Mouse (Mus musculus) forebrain, postnatal 0 days (tissue): Measurements from ENCODE around the gene Pan3. TPM values are rescaled to one million over a fixed set of nuclear protein-coding genes. Genes with fewer than 3 reads are reported as not detected.
A peak's percentile ranks its signal among the peaks of the same experiment; 100 is the strongest.

Experiments
- ATAC-seq: fragments of 200-750 bp; cut with Nextera tagmentation; 2 replicates; pipeline ENCODE4 v1.8.0; 2017; ENCODE audit warnings: mild to moderate bottlenecking, moderate library complexity
- DNase-seq: peaks from one replicate; pipeline ENCODE4 v3.0.0-alpha.2; 2015
- H3K27ac ChIP-seq: fragments of 300-500 bp; sonication (generic); 2 replicates; pipeline ENCODE4 v1.5.1; 2014; ENCODE audit warnings: low read depth, mild to moderate bottlenecking, antibody characterized with exemption, low read length, moderate library complexity, mixed read lengths
- H3K27me3 ChIP-seq: fragments of 300-500 bp; sonication (generic); 2 replicates; pipeline ENCODE4 v1.6.1; 2014; ENCODE audit warnings: mild to moderate bottlenecking, low read length, mixed read lengths; ENCODE audit not compliant: insufficient read depth
- H3K36me3 ChIP-seq: fragments of 300-500 bp; sonication (generic); 2 replicates; pipeline ENCODE4 v1.6.1; 2014; ENCODE audit warnings: mild to moderate bottlenecking, moderate library complexity; ENCODE audit not compliant: insufficient read depth
- H3K4me1 ChIP-seq: fragments of 300-500 bp; sonication (generic); 2 replicates; pipeline ENCODE4 v1.6.1; 2014; ENCODE audit warnings: antibody characterized with exemption; ENCODE audit not compliant: insufficient read depth
- H3K4me2 ChIP-seq: fragments of 300-500 bp; sonication (generic); 2 replicates; pipeline ENCODE4 v1.6.1; 2014; ENCODE audit warnings: low read depth, mild to moderate bottlenecking, moderate library complexity
- H3K4me3 ChIP-seq: fragments of 300-500 bp; sonication (generic); 2 replicates; pipeline ENCODE4 v1.5.1; 2014; ENCODE audit warnings: low read depth, low read length, mixed read lengths
- H3K9ac ChIP-seq: fragments of 300-500 bp; sonication (generic); 2 replicates; pipeline ENCODE4 v1.6.1; 2014; ENCODE audit warnings: mild to moderate bottlenecking
- H3K9me3 ChIP-seq: fragments of 300-500 bp; sonication (generic); 2 replicates; pipeline ENCODE4 v1.6.1; 2016; ENCODE audit warnings: low read length
- CTCF ChIP-seq: sonication (generic); IDR thresholded peaks from 2 replicates; pipeline ENCODE4 v1.5.1; 2016; ENCODE audit warnings: antibody characterized with exemption, control low read depth, low read depth
- WGBS: fragments of 180-500 bp; shearing (Covaris S2); extraction: QIAGEN DNeasy Blood & Tissue Kit; methylation state at CpG from one replicate; pipeline ENCODE4 v1.1.7; 2014; 5-methylcytosine and 5-hydroxymethylcytosine counted together
- polyA plus RNA-seq: library from polyadenylated mRNA; unstranded; fragments of >200 nt; fragmentation: Nextera tagmentation; extraction: Ambion mirVana; gene quantifications from 2 replicates; pipeline ENCODE4 v1.2.1, GENCODE M21; 2015
- total RNA-seq: library from RNA; depleted of rRNA; stranded (reverse); fragments of >200 nt; gene quantifications from 2 replicates; pipeline ENCODE4 v1.2.3, GENCODE M21; 2014

Pan3 gene
- total and polyA plus RNA-seq, 2 experiments from 2014 or later, result 52.6 to 68.0 TPM

DNA sequence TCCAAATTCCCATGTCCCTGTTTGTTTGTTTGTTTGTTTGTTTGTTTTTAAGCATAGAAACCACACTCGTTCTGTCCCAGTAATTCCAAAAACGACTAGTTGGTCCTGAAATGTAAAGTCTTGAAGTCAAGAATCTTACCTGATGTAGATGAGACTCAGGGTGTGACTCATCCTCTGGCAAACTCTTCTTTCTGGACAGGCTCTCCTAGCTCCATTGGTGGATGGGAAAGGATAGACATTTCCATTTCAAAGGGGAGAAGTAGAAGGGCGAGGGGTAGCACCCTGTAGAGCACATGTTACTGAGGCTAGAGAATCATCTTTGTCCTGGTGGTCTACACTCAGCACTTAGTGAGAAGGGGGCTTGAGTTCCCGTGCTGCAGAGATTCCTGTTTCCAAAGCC lies 12.8 kb downstream of the Pan3 start:
- ATAC-seq (no peak), DNase-seq (no peak)
- H3K9me3 ChIP-seq, result no peaks in the 10 kb centered on the region
- H3K9ac ChIP-seq, result no peak overlapping the region
- no peak overlapping the region for H3K4me3 ChIP-seq
- H3K4me1 ChIP-seq, result peaks cover 9% of the 10 kb centered on the region; the same call in 1 of the 2 replicates
- no peak overlapping the region for H3K27ac ChIP-seq
- no peaks in the 10 kb centered on the region for H3K36me3 ChIP-seq
- no peaks in the 10 kb centered on the region for H3K27me3 ChIP-seq
- no peak overlapping the region for H3K4me2 ChIP-seq
- WGBS, result 72% methylated on average over 4 of the region's 4 CpGs
- TF ChIP-seq CTCF, result no peak

DNA sequence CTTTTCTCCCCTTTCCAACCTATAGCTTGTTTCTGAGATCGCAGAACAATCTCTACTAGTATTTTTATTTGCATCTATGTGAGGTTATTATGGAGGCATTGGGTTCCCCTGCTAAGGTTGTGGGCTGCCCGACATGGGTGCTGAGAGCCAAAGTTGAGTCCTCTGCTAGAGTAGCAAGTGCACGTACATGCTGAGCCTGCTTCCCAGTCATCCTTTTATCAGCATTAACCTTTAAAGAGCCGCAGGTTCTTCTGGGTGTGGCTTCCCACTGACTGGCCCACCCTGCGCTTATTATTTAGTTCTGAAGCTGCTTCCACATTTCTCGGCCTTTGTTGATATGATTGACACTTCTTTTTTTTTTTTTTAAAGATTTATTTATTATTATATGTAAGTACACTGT lies 14.3 kb downstream of the Pan3 start:
- Histone ChIP-seq H3K9me3 (no peaks in the 10 kb centered on the region), H3K4me2 (no peak overlapping the region), H3K9ac (no peak overlapping the region), H3K36me3 (no peaks in the 10 kb centered on the region), H3K4me3 (no peak overlapping the region), H3K4me1 (peaks cover 5% of the 10 kb centered on the region; the same call in 1 of the 2 replicates), H3K27ac (no peak overlapping the region), H3K27me3 (no peaks in the 10 kb centered on the region)
- 88% methylated on average over 6 of the region's 6 CpGs for WGBS
- DNase-seq, result no peak
- no peak for TF ChIP-seq CTCF
- ATAC-seq, result no peak

GRCm38 (mm10) chr5:147444757-147445156 lies 14.8 kb downstream of the Pan3 start:
- 82% methylated on average over 2 of the region's 2 CpGs for WGBS

GRCm38 (mm10) chr5:147445252-147445651 lies 15.3 kb downstream of the Pan3 start:
- Histone ChIP-seq H3K9ac (no peak overlapping the region), H3K27ac (no peak overlapping the region), H3K4me1 (peaks cover 5% of the 10 kb centered on the region; the same call in 1 of the 2 replicates), H3K4me3 (no peak overlapping the region), H3K9me3 (no peaks in the 10 kb centered on the region), H3K4me2 (no peak overlapping the region), H3K36me3 (no peaks in the 10 kb centered on the region), H3K27me3 (no peaks in the 10 kb centered on the region)
- TF ChIP-seq CTCF, result no peak
- DNase-seq (no peak), ATAC-seq (peak; percentile 60; the same call in 1 of the 2 replicates)
- WGBS, result 75% methylated on average over 4 of the region's 4 CpGs

More at GRCm38 (mm10) chr5:147444757-147445156, 14.8 kb downstream of the Pan3 start:
- no peak overlapping the region for H3K4me2 ChIP-seq
- no peak overlapping the region for H3K4me3 ChIP-seq
- H3K4me1 ChIP-seq, result peaks cover 5% of the 10 kb centered on the region; the same call in 1 of the 2 replicates
- no peak overlapping the region for H3K9ac ChIP-seq
- no peaks in the 10 kb centered on the region for H3K36me3 ChIP-seq
- no peak for ATAC-seq
- DNase-seq, result no peak
- no peak for TF ChIP-seq CTCF
- H3K9me3 ChIP-seq, result no peaks in the 10 kb centered on the region
- no peaks in the 10 kb centered on the region for H3K27me3 ChIP-seq
- H3K27ac ChIP-seq, result no peak overlapping the region

DNA sequence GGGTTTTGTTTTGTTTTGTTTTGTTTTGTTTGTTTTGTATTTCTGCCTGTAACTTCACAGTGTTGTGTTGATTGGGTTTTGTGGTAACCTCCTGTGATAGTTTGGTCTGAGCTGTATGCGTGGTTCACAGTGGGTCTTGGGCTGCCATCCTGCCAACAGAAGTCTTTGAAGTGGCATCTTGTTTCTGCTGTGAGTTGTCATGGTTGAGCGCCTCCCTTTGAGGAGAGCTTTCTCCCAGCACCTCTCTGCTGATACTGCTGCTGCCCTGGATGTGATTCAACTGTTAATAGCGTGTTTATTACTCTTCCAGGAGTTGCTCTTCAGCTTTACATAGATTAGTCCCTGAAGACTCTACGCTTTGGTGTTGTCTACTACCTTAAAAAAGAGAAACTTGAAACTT lies 18.6 kb downstream of the Pan3 start:
- H3K27ac ChIP-seq, result 0 out of 2 replicates have a peak overlapping the region, but pooled peaks have one; percentile 23
- peak; percentile 68 for ATAC-seq
- H3K4me2 ChIP-seq, result no peak overlapping the region
- no peaks in the 10 kb centered on the region for H3K9me3 ChIP-seq
- H3K9ac ChIP-seq, result no peak overlapping the region
- no peaks in the 10 kb centered on the region for H3K36me3 ChIP-seq
- WGBS, result 25% methylated on average over 4 of the region's 4 CpGs
- no peaks in the 10 kb centered on the region for H3K27me3 ChIP-seq
- H3K4me1 ChIP-seq, result peaks cover 5% of the 10 kb centered on the region; the same call in 1 of the 2 replicates
- no peak for TF ChIP-seq CTCF
- no peak overlapping the region for H3K4me3 ChIP-seq
- DNase-seq, result no peak

DNA sequence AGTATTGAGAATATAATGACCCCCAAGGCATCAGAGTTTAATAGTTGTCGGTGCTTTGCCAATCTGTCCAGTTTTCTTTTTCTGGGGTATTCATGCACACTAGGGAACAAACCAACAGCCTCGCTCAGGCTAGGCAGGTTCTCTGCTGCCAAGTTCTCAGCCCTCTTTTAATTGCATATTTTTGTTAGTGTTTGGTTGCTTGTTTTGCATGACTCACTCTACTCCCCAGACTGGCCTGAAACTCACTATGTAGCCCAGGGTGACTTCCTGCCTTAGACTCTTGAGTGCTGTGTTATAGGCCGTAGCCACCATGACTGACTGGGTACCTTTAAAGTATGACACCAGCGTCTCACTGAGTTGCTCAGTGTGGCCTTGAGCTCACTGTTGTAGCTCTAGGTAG lies 19.0 kb downstream of the Pan3 start:
- WGBS, result 41% methylated on average over 4 of the region's 4 CpGs
- Histone ChIP-seq H3K36me3 (no peaks in the 10 kb centered on the region), H3K4me2 (no peak overlapping the region), H3K4me3 (no peak overlapping the region), H3K27ac (peak overlapping the region; percentile 23; the same call in 1 of the 2 replicates), H3K9me3 (no peaks in the 10 kb centered on the region), H3K9ac (no peak overlapping the region), H3K4me1 (peaks cover 5% of the 10 kb centered on the region; the same call in 1 of the 2 replicates), H3K27me3 (no peaks in the 10 kb centered on the region)
- ATAC-seq (peak; percentile 79), DNase-seq (peak; percentile 26)
- TF ChIP-seq CTCF, result no peak

DNA sequence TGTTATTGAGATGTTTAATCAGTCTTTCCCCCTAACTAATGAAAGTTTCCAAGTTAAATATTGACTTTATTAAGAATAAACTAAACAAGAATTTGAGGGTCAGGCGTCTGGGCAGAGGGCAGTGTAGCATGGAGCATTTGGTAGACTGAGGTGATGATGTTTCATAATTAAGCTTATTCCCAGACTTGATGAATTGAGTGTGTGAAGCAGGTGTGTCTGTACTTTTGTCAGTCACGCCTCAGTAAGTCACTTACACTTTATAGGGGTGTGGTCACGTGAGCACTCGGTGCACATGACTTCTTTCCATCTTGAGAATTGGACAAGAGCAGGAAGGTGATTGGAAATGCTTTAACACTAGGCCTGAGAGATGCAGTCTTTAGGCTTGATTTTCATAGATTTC lies 26.5 kb downstream of the Pan3 start:
- WGBS, result 94% methylated on average over 4 of the region's 4 CpGs
- Histone ChIP-seq H3K4me1 (no peaks in the 10 kb centered on the region), H3K27ac (no peak overlapping the region), H3K4me2 (no peak overlapping the region), H3K36me3 (peaks cover 11% of the 10 kb centered on the region; the same call in 1 of the 2 replicates), H3K27me3 (no peaks in the 10 kb centered on the region), H3K9ac (no peak overlapping the region), H3K9me3 (no peaks in the 10 kb centered on the region), H3K4me3 (no peak overlapping the region)
- DNase-seq, result no peak
- no peak for TF ChIP-seq CTCF
- no peak for ATAC-seq
